Mouse (Mus musculus) E14TG2a.4 (cell line): ENCODE results near the gene Robo4.

ENCODE experiments used
- CTCF ChIP-seq: conservative IDR thresholded peaks from 2 replicates; pipeline ENCODE4 v1.5.1; 2014; ENCODE audit warnings: low read length
- NANOG ChIP-seq: IDR thresholded peaks from 2 replicates; pipeline ENCODE4 v1.6.1; 2014; ENCODE audit warnings: borderline replicate concordance, low read length, mixed read lengths
- POU5F1 ChIP-seq: IDR thresholded peaks from 2 replicates; pipeline ENCODE4 v1.6.1; 2014; ENCODE audit warnings: low read length, borderline replicate concordance

DNA sequence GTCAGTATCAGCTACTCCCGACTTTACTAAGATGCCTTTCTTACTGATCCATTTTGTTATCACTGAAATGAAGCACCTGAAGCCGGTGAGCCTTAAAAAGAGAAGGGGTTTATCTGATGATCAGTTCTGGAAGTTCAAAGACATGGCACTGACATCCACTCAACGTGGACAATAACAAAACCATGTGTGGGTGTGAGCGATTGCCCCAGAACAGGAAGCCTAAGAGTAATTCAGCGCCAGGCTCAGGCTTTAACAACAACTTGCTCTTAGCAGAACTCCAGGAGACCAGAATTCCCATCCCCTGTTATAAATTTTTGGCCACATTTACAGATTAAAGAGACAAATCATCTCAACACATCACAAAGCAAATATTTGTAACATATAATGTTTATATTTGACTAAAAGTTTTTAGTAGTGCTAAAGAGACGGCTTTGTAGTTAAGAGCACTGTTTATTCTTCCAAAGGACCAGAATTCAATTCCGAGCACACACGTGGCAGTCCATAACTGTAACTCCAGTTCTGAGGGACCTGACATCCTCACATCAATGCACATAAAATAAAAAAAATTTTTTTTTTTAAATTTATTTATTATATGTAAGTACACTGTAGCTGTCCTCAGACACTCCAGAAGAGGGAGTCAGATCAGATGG, 8.1 kb upstream of the Robo4 start:
- TF ChIP-seq CTCF (no peak), NANOG (no peak), POU5F1 (no peak)
